Mouse (Mus musculus) heart, embryonic 14.5 days (tissue): ENCODE results near the gene Cabp7. TPM values are rescaled to one million over a fixed set of nuclear protein-coding genes. Genes with fewer than 3 reads are reported as not detected.

Experiments
- ATAC-seq: fragments of 200-750 bp; cut with Nextera tagmentation; 2 replicates; pipeline ENCODE4 v1.8.0; 2017; ENCODE audit warnings: low read depth, moderate TSS enrichment; ENCODE audit not compliant: insufficient number of reproducible peaks, insufficient read depth, low FRiP score
- H3K27ac ChIP-seq, 2 experiments: fragments of 200-500 bp in 1 of 2; fragments of 300-500 bp in 1 of 2; sonication (generic) in 1 of 2; replicated peaks in 1 of 2; 2 replicates each; pipeline ENCODE4 v1.5.1; 2012 to 2014; ENCODE audit warnings: low read depth in 2 of 2, low read length in 2 of 2, control low read depth in 1 of 2, mild to moderate bottlenecking in 1 of 2, mixed read lengths in 1 of 2; ENCODE audit not compliant: control insufficient read depth in 1 of 2, insufficient read depth in 1 of 2
- H3K27me3 ChIP-seq: fragments of 300-500 bp; sonication (generic); 2 replicates; pipeline ENCODE4 v1.6.1; 2014; ENCODE audit warnings: mild to moderate bottlenecking, low read length, control low read depth; ENCODE audit not compliant: control insufficient read depth, insufficient read depth
- H3K36me3 ChIP-seq: fragments of 300-500 bp; sonication (generic); 2 replicates; pipeline ENCODE4 v1.6.1; 2014; ENCODE audit warnings: mild to moderate bottlenecking, control low read depth, low read length, mixed read lengths; ENCODE audit not compliant: control insufficient read depth, insufficient read depth
- H3K4me1 ChIP-seq, 2 experiments: fragments of 200-500 bp in 1 of 2; fragments of 300-500 bp in 1 of 2; sonication (generic) in 1 of 2; 2 replicates each; pipeline ENCODE4 v1.6.1; 2012 to 2014; ENCODE audit warnings: low read length in 2 of 2, control low read depth in 1 of 2, mixed read lengths in 1 of 2; ENCODE audit not compliant: control insufficient read depth in 2 of 2, insufficient read depth in 2 of 2
- H3K4me2 ChIP-seq: fragments of 300-500 bp; sonication (generic); 2 replicates; pipeline ENCODE4 v1.6.1; 2014; ENCODE audit warnings: mild to moderate bottlenecking, low read length
- H3K4me3 ChIP-seq, 2 experiments: fragments of 200-500 bp in 1 of 2; fragments of 300-500 bp in 1 of 2; sonication (generic) in 1 of 2; 2 replicates each; pipeline ENCODE4 v1.5.1; 2012 to 2014; ENCODE audit warnings: low read length in 2 of 2, mild to moderate bottlenecking in 2 of 2, control low read depth in 1 of 2, low read depth in 1 of 2, moderate library complexity in 1 of 2; ENCODE audit not compliant: control insufficient read depth in 1 of 2, insufficient read depth in 1 of 2
- H3K9ac ChIP-seq: fragments of 300-500 bp; sonication (generic); 2 replicates; pipeline ENCODE4 v1.6.1; 2014; ENCODE audit warnings: mild to moderate bottlenecking, low read length
- H3K9me3 ChIP-seq: fragments of 300-500 bp; sonication (generic); 2 replicates; pipeline ENCODE4 v1.6.1; 2016; ENCODE audit warnings: low read length, control low read depth; ENCODE audit not compliant: control insufficient read depth
- WGBS: fragments of 180-500 bp; shearing (Covaris S2); extraction: QIAGEN DNeasy Blood & Tissue Kit; methylation state at CpG from one replicate; pipeline ENCODE4 v1.1.7; 2014; 5-methylcytosine and 5-hydroxymethylcytosine counted together
- polyA plus RNA-seq: library from polyadenylated mRNA; unstranded; fragments of >200 nt; fragmentation: Nextera tagmentation; extraction: Ambion mirVana; gene quantifications from 2 replicates; pipeline ENCODE4 v1.2.1, GENCODE M21; 2014

Cabp7 gene
- polyA plus RNA-seq, 1 experiment from 2014 or later: 0.11 TPM

GRCm38 (mm10) chr11:4750263-4750662 lies 3.7 kb upstream of the Cabp7 start:
- Histone ChIP-seq H3K9ac (no peak overlapping the region), H3K27me3 (peaks cover 70% of the 10 kb centered on the region), H3K4me3 (no peak overlapping the region), H3K4me2 (no peak overlapping the region), H3K27ac (no peak overlapping the region), H3K4me1 (peaks cover 0 to 11% of the 10 kb centered on the region in 2 experiments; a peak in 3 of 4 replicates), H3K36me3 (no peaks in the 10 kb centered on the region), H3K9me3 (peaks cover 7% of the 10 kb centered on the region; the same call in 1 of the 2 replicates)
- 1% methylated on average over 9 of the region's 9 CpGs for WGBS
- ATAC-seq: no peak

GRCm38 (mm10) chr11:4747285-4747684 lies 707 bp upstream of the Cabp7 start:
- no peaks in the 10 kb centered on the region for H3K9me3 ChIP-seq
- peak overlapping the region; percentile 84 for H3K4me2 ChIP-seq
- H3K36me3 ChIP-seq: no peaks in the 10 kb centered on the region
- H3K4me1 ChIP-seq: peaks cover 0 to 11% of the 10 kb centered on the region in 2 experiments; a peak in 3 of 4 replicates
- H3K9ac ChIP-seq: no peak overlapping the region
- 1% methylated on average over 12 of the region's 12 CpGs for WGBS
- peaks cover 95% of the 10 kb centered on the region for H3K27me3 ChIP-seq
- H3K27ac ChIP-seq: no peak overlapping the region
- H3K4me3 ChIP-seq: peak overlapping the region in 1 of 2 experiments; percentile 49; a peak in 2 of 4 replicates
- ATAC-seq: no peak

- Histone ChIP-seq H3K36me3 (no peaks in the 10 kb centered on the region), H3K9me3 (no peaks in the 10 kb centered on the region), H3K27me3 (peaks cover 94% of the 10 kb centered on the region), H3K4me2 (peak overlapping the region; percentile 84), H3K27ac (no peak overlapping the region), H3K9ac (no peak overlapping the region), H3K4me1 (peaks cover 0 to 11% of the 10 kb centered on the region in 2 experiments; a peak in 3 of 4 replicates), H3K4me3 (peak overlapping the region; percentile 44 to 49)
- no peak for ATAC-seq
- under 1% methylated on average over 39 of the region's 39 CpGs for WGBS
Observed at GRCm38 (mm10) chr11:4745969-4746368, 609 bp downstream of the Cabp7 start.

DNA sequence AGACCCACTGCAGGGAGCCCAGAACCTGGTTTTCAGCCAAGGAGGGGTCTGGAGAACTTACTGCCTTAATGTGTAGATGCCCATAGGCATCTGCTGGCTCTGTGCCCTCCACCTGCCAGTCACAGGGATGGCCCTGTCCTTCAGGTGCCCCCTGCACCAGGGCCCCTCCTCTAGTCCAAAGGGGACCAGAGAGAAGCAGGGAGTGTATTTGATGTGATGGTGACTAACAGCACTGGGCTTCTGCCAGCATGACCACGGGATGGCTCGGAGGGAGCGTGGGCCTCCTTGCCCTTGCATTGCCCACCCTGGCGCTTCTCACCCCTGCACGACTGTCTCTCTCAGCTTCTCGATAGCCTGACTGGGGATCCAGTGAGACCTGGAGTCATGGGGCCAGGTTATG lies 1.9 kb downstream of the Cabp7 start:
- H3K9me3 ChIP-seq: no peaks in the 10 kb centered on the region
- no peak for ATAC-seq
- 50% methylated on average over 6 of the region's 6 CpGs for WGBS
- no peak overlapping the region for H3K9ac ChIP-seq
- no peak overlapping the region for H3K4me3 ChIP-seq
- no peak overlapping the region for H3K4me2 ChIP-seq
- no peaks in the 10 kb centered on the region for H3K36me3 ChIP-seq
- H3K4me1 ChIP-seq: peaks cover 0 to 11% of the 10 kb centered on the region in 2 experiments; a peak in 3 of 4 replicates
- no peak overlapping the region for H3K27ac ChIP-seq
- peaks cover 82% of the 10 kb centered on the region for H3K27me3 ChIP-seq

DNA sequence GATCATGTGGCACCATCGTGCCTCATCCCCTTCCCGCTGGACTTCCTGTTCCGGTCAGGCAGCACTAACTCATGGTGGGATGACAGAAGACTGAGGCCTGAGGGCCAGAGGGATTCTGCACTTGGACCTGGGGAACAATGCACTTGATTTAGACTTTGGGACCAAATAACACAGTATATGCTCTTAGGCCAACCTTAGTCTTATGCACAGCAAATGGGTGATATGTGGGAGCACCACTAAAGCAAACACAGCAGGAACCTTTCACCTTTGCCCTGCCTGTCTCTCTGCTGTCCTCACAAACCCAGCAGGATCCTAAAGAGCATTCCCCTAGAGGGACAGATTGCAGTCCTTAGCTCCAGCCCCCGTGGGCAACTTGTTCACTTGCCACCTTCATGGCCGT lies 5.8 kb downstream of the Cabp7 start:
- Histone ChIP-seq H3K9ac (no peak overlapping the region), H3K27me3 (peaks cover 43% of the 10 kb centered on the region), H3K4me3 (no peak overlapping the region), H3K27ac (no peak overlapping the region), H3K9me3 (no peaks in the 10 kb centered on the region), H3K4me1 (peaks cover 0 to 2% of the 10 kb centered on the region in 2 experiments; a peak in 2 of 4 replicates), H3K4me2 (no peak overlapping the region), H3K36me3 (0 out of 2 replicates have a peak, but pooled peaks cover 4% of the 10 kb centered on the region)
- WGBS: 41% methylated on average over 5 of the region's 5 CpGs
- no peak for ATAC-seq

- Histone ChIP-seq H3K4me2 (no peak overlapping the region), H3K4me1 (no peaks in the 10 kb centered on the region), H3K36me3 (0 out of 2 replicates have a peak, but pooled peaks cover 4% of the 10 kb centered on the region), H3K4me3 (no peak overlapping the region), H3K27ac (no peak overlapping the region), H3K9ac (no peak overlapping the region), H3K9me3 (no peaks in the 10 kb centered on the region), H3K27me3 (peaks cover 22% of the 10 kb centered on the region)
- 85% methylated on average over 16 of the region's 16 CpGs for WGBS
- ATAC-seq: no peak
Observed at GRCm38 (mm10) chr11:4738719-4739118, 7.9 kb downstream of the Cabp7 start.

DNA sequence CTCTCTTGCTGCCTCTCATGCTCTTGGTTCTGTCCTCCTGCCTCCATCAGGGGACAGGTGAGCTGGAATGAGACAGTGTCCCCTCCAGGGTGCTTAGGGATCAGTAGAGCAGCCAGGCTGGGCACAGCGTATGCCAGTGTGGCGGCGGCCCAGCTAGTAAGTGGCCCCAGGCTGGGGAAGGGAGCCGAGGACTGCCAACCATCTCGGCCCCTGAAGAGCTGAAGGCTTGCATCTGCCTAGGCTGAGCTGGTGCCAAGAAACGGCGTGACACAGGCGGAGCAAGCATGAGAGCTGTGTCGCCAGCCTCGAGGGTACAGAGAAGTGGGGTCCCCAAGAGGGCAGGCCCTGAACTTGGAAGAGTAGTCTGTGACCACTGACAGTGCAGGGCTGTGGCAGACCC lies 8.9 kb downstream of the Cabp7 start:
- Histone ChIP-seq H3K36me3 (0 out of 2 replicates have a peak, but pooled peaks cover 4% of the 10 kb centered on the region), H3K9me3 (no peaks in the 10 kb centered on the region), H3K27ac (no peak overlapping the region), H3K27me3 (peaks cover 12% of the 10 kb centered on the region), H3K9ac (no peak overlapping the region), H3K4me2 (no peak overlapping the region), H3K4me1 (no peaks in the 10 kb centered on the region), H3K4me3 (no peak overlapping the region)
- ATAC-seq: no peak
- WGBS: 88% methylated on average over 10 of the region's 10 CpGs

DNA sequence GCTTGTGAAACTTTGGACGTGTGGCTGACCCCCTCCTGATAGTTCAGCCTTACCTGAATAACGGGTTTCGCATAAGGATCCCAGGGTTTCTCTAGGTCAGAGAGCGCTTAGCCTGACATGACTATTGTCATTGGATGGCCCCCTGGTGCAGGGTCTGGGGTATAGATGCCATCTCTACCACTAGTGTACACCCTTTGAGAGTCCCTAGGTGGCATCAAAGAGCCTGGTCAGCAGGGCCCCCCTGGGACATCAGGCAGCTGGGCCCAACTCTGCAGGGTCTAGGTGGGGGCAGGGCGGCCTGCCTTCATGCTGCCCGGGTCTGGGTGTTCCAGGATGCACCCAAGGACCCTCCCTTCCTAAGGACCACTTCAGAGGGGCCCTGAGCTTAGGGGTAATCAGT lies 10.2 kb downstream of the Cabp7 start:
- Histone ChIP-seq H3K4me2 (no peak overlapping the region), H3K4me3 (no peak overlapping the region), H3K4me1 (no peaks in the 10 kb centered on the region), H3K27ac (no peak overlapping the region), H3K27me3 (no peaks in the 10 kb centered on the region; the same call in 1 of the 2 replicates), H3K36me3 (0 out of 2 replicates have a peak, but pooled peaks cover 4% of the 10 kb centered on the region), H3K9ac (no peak overlapping the region), H3K9me3 (no peaks in the 10 kb centered on the region)
- WGBS: 54% methylated on average over 6 of the region's 6 CpGs
- ATAC-seq: no peak
